Mouse (Mus musculus) heart, postnatal 0 days (tissue): ENCODE results near the gene Ston1.

Experiments
- CTCF ChIP-seq: IDR thresholded peaks from 2 replicates; pipeline ENCODE4 v1.5.1; 2016; ENCODE audit warnings: antibody characterized with exemption, control low read depth, low read depth
- EP300 ChIP-seq: IDR thresholded peaks from 2 replicates; pipeline ENCODE4 v1.6.1; 2016; ENCODE audit warnings: antibody characterized with exemption, low read depth

DNA sequence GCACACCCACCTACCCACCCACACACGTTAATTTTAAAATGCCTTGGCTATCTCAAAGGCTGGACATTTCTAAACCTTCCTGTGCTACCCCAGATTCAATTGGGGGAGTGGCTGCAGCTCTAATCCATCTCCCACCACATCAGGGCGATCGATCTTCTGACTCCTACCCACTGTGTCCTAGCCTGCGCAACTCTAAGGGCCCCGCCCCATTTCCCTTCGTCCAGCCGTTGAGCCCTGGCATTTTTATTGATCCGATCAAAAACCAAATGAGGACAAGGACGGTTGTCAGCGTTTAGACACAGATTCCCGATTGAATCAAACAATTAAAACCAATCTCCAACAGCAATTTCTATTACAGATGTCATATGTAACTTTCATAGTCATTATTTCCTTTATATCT lies 6.5 kb downstream of the Ston1 start:
- TF ChIP-seq CTCF (no peak), EP300 (no peak)
